Mouse (Mus musculus) forebrain, embryonic 14.5 days (tissue): ENCODE data around the gene Prr29. TPM values are rescaled to one million over a fixed set of nuclear protein-coding genes. Genes with fewer than 3 reads are reported as not detected.

Experiments
- ATAC-seq: fragments of 200-750 bp; cut with Nextera tagmentation; 2 replicates; pipeline ENCODE4 v1.8.0; 2017; ENCODE audit warnings: mild to moderate bottlenecking, moderate library complexity
- DNase-seq: peaks from one replicate; pipeline ENCODE4 v3.0.0-alpha.2; 2015; ENCODE audit warnings: low spot score
- H3K27ac ChIP-seq: fragments of 300-500 bp; sonication (generic); 2 replicates; pipeline ENCODE4 v1.5.1; 2014; ENCODE audit warnings: low read depth, mild to moderate bottlenecking, control low read depth, low read length, moderate library complexity
- H3K27me3 ChIP-seq: fragments of 300-500 bp; sonication (generic); replicated peaks from 2 replicates; pipeline ENCODE4 v1.6.1; 2014; ENCODE audit warnings: low read length, control low read depth, mixed read lengths; ENCODE audit not compliant: control insufficient read depth, insufficient read depth
- H3K36me3 ChIP-seq: fragments of 300-500 bp; sonication (generic); 2 replicates; pipeline ENCODE4 v1.6.1; 2014; ENCODE audit warnings: low read length, control low read depth; ENCODE audit not compliant: control insufficient read depth, insufficient read depth
- H3K4me1 ChIP-seq: fragments of 300-500 bp; sonication (generic); 2 replicates; pipeline ENCODE4 v1.6.1; 2014; ENCODE audit warnings: antibody characterized with exemption, low read length, control low read depth; ENCODE audit not compliant: control insufficient read depth, insufficient read depth
- H3K4me2 ChIP-seq: fragments of 300-500 bp; sonication (generic); 2 replicates; pipeline ENCODE4 v1.6.1; 2014; ENCODE audit warnings: mild to moderate bottlenecking, control low read depth, low read length
- H3K4me3 ChIP-seq: fragments of 300-500 bp; sonication (generic); 2 replicates; pipeline ENCODE4 v1.5.1; 2014; ENCODE audit warnings: low read depth, low read length, control low read depth
- H3K9ac ChIP-seq: fragments of 300-500 bp; sonication (generic); 2 replicates; pipeline ENCODE4 v1.6.1; 2014; ENCODE audit warnings: mild to moderate bottlenecking, low read length, control low read depth, moderate library complexity
- H3K9me3 ChIP-seq: fragments of 300-500 bp; sonication (generic); replicated peaks from 2 replicates; pipeline ENCODE4 v1.6.1; 2016; ENCODE audit warnings: low read length, control low read depth, mixed read lengths; ENCODE audit not compliant: control insufficient read depth
- WGBS: fragments of 180-500 bp; shearing (Covaris S2); extraction: QIAGEN DNeasy Blood & Tissue Kit; methylation state at CpG from one replicate; pipeline ENCODE4 v1.1.7; 2014; 5-methylcytosine and 5-hydroxymethylcytosine counted together
- polyA plus RNA-seq: library from polyadenylated mRNA; unstranded; fragments of >200 nt; fragmentation: Nextera tagmentation; extraction: Ambion mirVana; gene quantifications from 2 replicates; pipeline ENCODE4 v1.2.1, GENCODE M21; 2014

Gene Prr29
- polyA plus RNA-seq, 1 experiment from 2014 or later: not detected

- no peak overlapping the region for H3K4me2 ChIP-seq
Observed at GRCm38 (mm10) chr11:106373998-106374397, 8.7 kb downstream of the Prr29 start.

GRCm38 (mm10) chr11:106374559-106374958 lies 9.3 kb downstream of the Prr29 start:
- Histone ChIP-seq H3K4me3 (no peak overlapping the region), H3K27ac (no peak overlapping the region), H3K4me1 (no peaks in the 10 kb centered on the region), H3K27me3 (no peaks in the 10 kb centered on the region), H3K9ac (no peak overlapping the region), H3K9me3 (no peaks in the 10 kb centered on the region), H3K4me2 (no peak overlapping the region), H3K36me3 (no peaks in the 10 kb centered on the region)
- ATAC-seq (no peak), DNase-seq (no peak)
- WGBS: 56% methylated on average over 9 of the region's 9 CpGs

More at GRCm38 (mm10) chr11:106373998-106374397, 8.7 kb downstream of the Prr29 start:
- no peaks in the 10 kb centered on the region for H3K27me3 ChIP-seq
- H3K4me1 ChIP-seq: no peaks in the 10 kb centered on the region
- no peak for DNase-seq
- WGBS: 70% methylated on average over 11 of the region's 11 CpGs
- H3K36me3 ChIP-seq: no peaks in the 10 kb centered on the region
- H3K27ac ChIP-seq: no peak overlapping the region
- H3K9me3 ChIP-seq: no peaks in the 10 kb centered on the region
- H3K9ac ChIP-seq: no peak overlapping the region
- ATAC-seq: no peak
- no peak overlapping the region for H3K4me3 ChIP-seq

GRCm38 (mm10) chr11:106374979-106375378 lies 9.7 kb downstream of the Prr29 start:
- Histone ChIP-seq H3K9ac (no peak overlapping the region), H3K27me3 (no peaks in the 10 kb centered on the region), H3K9me3 (no peaks in the 10 kb centered on the region), H3K4me1 (no peaks in the 10 kb centered on the region), H3K36me3 (no peaks in the 10 kb centered on the region), H3K4me2 (no peak overlapping the region), H3K27ac (no peak overlapping the region), H3K4me3 (no peak overlapping the region)
- WGBS: 78% methylated on average over 5 of the region's 5 CpGs
- no peak for DNase-seq
- ATAC-seq: no peak

- Histone ChIP-seq H3K27me3 (no peaks in the 10 kb centered on the region), H3K4me2 (no peak overlapping the region), H3K36me3 (no peaks in the 10 kb centered on the region), H3K9me3 (no peaks in the 10 kb centered on the region), H3K27ac (no peak overlapping the region), H3K4me3 (no peak overlapping the region), H3K4me1 (no peaks in the 10 kb centered on the region), H3K9ac (no peak overlapping the region)
- ATAC-seq: no peak
- DNase-seq: no peak
- 85% methylated on average over 11 of the region's 11 CpGs for WGBS
Observed at GRCm38 (mm10) chr11:106381011-106381410, 15.7 kb downstream of the Prr29 start.

- Histone ChIP-seq H3K36me3 (no peaks in the 10 kb centered on the region), H3K9ac (no peak overlapping the region), H3K4me2 (no peak overlapping the region), H3K9me3 (no peaks in the 10 kb centered on the region), H3K4me3 (no peak overlapping the region), H3K27ac (no peak overlapping the region), H3K27me3 (no peaks in the 10 kb centered on the region), H3K4me1 (no peaks in the 10 kb centered on the region)
- no peak for ATAC-seq
- no peak for DNase-seq
- WGBS: 89% methylated on average over 7 of the region's 7 CpGs
Observed at GRCm38 (mm10) chr11:106381883-106382282, 16.6 kb downstream of the Prr29 start.

- Histone ChIP-seq H3K27me3 (no peaks in the 10 kb centered on the region), H3K4me1 (no peaks in the 10 kb centered on the region), H3K27ac (no peak overlapping the region), H3K9me3 (no peaks in the 10 kb centered on the region), H3K9ac (no peak overlapping the region), H3K4me2 (no peak overlapping the region), H3K36me3 (no peaks in the 10 kb centered on the region), H3K4me3 (no peak overlapping the region)
- DNase-seq (no peak), ATAC-seq (no peak)
- WGBS: 73% methylated on average over 5 of the region's 5 CpGs
Observed at GRCm38 (mm10) chr11:106382424-106382823, 17.2 kb downstream of the Prr29 start.

GRCm38 (mm10) chr11:106383051-106383790 lies 17.9 kb downstream of the Prr29 start:
- ATAC-seq (no peak), DNase-seq (no peak)
- 85% methylated on average over 6 of the region's 6 CpGs for WGBS
- no peak overlapping the region for H3K9ac ChIP-seq
- H3K27ac ChIP-seq: no peak overlapping the region
- H3K36me3 ChIP-seq: no peaks in the 10 kb centered on the region
- no peaks in the 10 kb centered on the region for H3K9me3 ChIP-seq
- no peak overlapping the region for H3K4me2 ChIP-seq
- no peak overlapping the region for H3K4me3 ChIP-seq
- H3K27me3 ChIP-seq: no peaks in the 10 kb centered on the region
- no peaks in the 10 kb centered on the region for H3K4me1 ChIP-seq

- Histone ChIP-seq H3K4me3 (no peak overlapping the region), H3K4me1 (no peaks in the 10 kb centered on the region), H3K27ac (no peak overlapping the region), H3K9ac (no peak overlapping the region), H3K4me2 (no peak overlapping the region), H3K9me3 (no peaks in the 10 kb centered on the region), H3K36me3 (no peaks in the 10 kb centered on the region), H3K27me3 (no peaks in the 10 kb centered on the region)
- WGBS: 92% methylated on average over 3 of the region's 3 CpGs
- ATAC-seq (no peak), DNase-seq (no peak)
Observed at GRCm38 (mm10) chr11:106386409-106386808, 21.1 kb downstream of the Prr29 start.

GRCm38 (mm10) chr11:106387020-106387419 lies 21.7 kb downstream of the Prr29 start:
- ATAC-seq: no peak
- no peaks in the 10 kb centered on the region for H3K36me3 ChIP-seq
- H3K4me2 ChIP-seq: no peak overlapping the region
- H3K9ac ChIP-seq: no peak overlapping the region
- H3K4me1 ChIP-seq: no peaks in the 10 kb centered on the region
- no peaks in the 10 kb centered on the region for H3K9me3 ChIP-seq
- DNase-seq: no peak
- 81% methylated on average over 6 of the region's 6 CpGs for WGBS
- no peak overlapping the region for H3K27ac ChIP-seq
- no peak overlapping the region for H3K4me3 ChIP-seq
- H3K27me3 ChIP-seq: no peaks in the 10 kb centered on the region
